Mouse (Mus musculus) MEL (cell line): ENCODE results near the gene Il17c. TPM values are rescaled to one million over a fixed set of nuclear protein-coding genes. Genes with fewer than 3 reads are reported as not detected.
A peak's percentile ranks its signal among the peaks of the same experiment; 100 is the strongest.

ENCODE experiments used
- DNase-seq: peaks from one replicate; pipeline ENCODE4 v3.0.0; 2011; ENCODE audit warnings: low read depth, low spot score
- H3K27ac ChIP-seq: 2 replicates; pipeline ENCODE4 v1.5.1; 2012; ENCODE audit warnings: low read depth, mild to moderate bottlenecking, control low read depth, low read length, moderate library complexity; ENCODE audit not compliant: control insufficient read depth
- H3K27me3 ChIP-seq, 2 experiments: fragments of 150-350 bp in 1 of 2; sonication (generic) in 1 of 2; 2 replicates each; pipeline ENCODE4 v1.6.1; 2012; ENCODE audit warnings: low read length in 2 of 2, mild to moderate bottlenecking in 2 of 2, improper control_type of control experiment in 1 of 2, moderate library complexity in 1 of 2; ENCODE audit not compliant: insufficient read depth in 2 of 2, control insufficient read depth in 1 of 2
- H3K36me3 ChIP-seq, 2 experiments: 2 replicates each; pipeline ENCODE4 v1.6.1; 2012 to 2014; ENCODE audit warnings: low read length in 2 of 2, improper control_type of control experiment in 1 of 2, inconsistent platforms in 1 of 2, mild to moderate bottlenecking in 1 of 2; ENCODE audit not compliant: insufficient read depth in 2 of 2, control insufficient read depth in 1 of 2
- H3K4me1 ChIP-seq, 2 experiments: fragments of 150-350 bp in 1 of 2; sonication (generic) in 1 of 2; 2 replicates each; pipeline ENCODE4 v1.6.1; 2012; ENCODE audit warnings: low read length in 2 of 2, improper control_type of control experiment in 1 of 2, mild to moderate bottlenecking in 1 of 2; ENCODE audit not compliant: insufficient read depth in 2 of 2, control insufficient read depth in 1 of 2
- H3K4me3 ChIP-seq, 2 experiments: fragments of 150-350 bp in 1 of 2; sonication (generic) in 1 of 2; 2 replicates each; pipeline ENCODE4 v1.5.1; 2012; ENCODE audit warnings: low read depth in 2 of 2, low read length in 2 of 2, mild to moderate bottlenecking in 2 of 2, moderate library complexity in 2 of 2, control low read depth in 1 of 2, improper control_type of control experiment in 1 of 2; ENCODE audit not compliant: control insufficient read depth in 1 of 2, insufficient read depth in 1 of 2
- H3K79me2 ChIP-seq: 2 replicates; pipeline ENCODE4 v1.6.1; 2012; ENCODE audit warnings: mild to moderate bottlenecking, low read length, moderate library complexity; ENCODE audit not compliant: control insufficient read depth, poor library complexity, insufficient read depth
- H3K9ac ChIP-seq: 2 replicates; pipeline ENCODE4 v1.6.1; 2012; ENCODE audit warnings: low read depth, mild to moderate bottlenecking, control low read depth, low read length, moderate library complexity; ENCODE audit not compliant: control insufficient read depth, poor library complexity, severe bottlenecking
- H3K9me3 ChIP-seq: fragments of 150-350 bp; sonication (generic); replicated peaks from 2 replicates; pipeline ENCODE4 v1.6.1; 2012; ENCODE audit warnings: mild to moderate bottlenecking, low read length, improper control_type of control experiment, moderate library complexity; ENCODE audit not compliant: insufficient read depth
- BHLHE40 ChIP-seq: IDR thresholded peaks from 2 replicates; pipeline ENCODE4 v1.6.1; 2012; ENCODE audit warnings: low read depth, mild to moderate bottlenecking, inconsistent platforms, low read length, improper control_type of control experiment, borderline replicate concordance
- CHD1 ChIP-seq: IDR thresholded peaks from 2 replicates; pipeline ENCODE4 v1.6.1; 2012; ENCODE audit warnings: low read depth, mild to moderate bottlenecking, inconsistent platforms, low read length, improper control_type of control experiment
- E2F4 ChIP-seq: IDR thresholded peaks from 2 replicates; pipeline ENCODE4 v1.6.1; 2011; ENCODE audit warnings: low read depth, low read length, improper control_type of control experiment, borderline replicate concordance
- EP300 ChIP-seq, 2 experiments: IDR thresholded peaks; 2 replicates each; pipeline ENCODE4 v1.6.1; 2011; ENCODE audit warnings: improper control_type of control experiment in 2 of 2, low read length in 2 of 2, low read depth in 1 of 2, mild to moderate bottlenecking in 1 of 2
- ETS1 ChIP-seq: IDR thresholded peaks from 2 replicates; pipeline ENCODE4 v1.6.1; 2012; ENCODE audit warnings: low read depth, mild to moderate bottlenecking, inconsistent platforms, low read length, improper control_type of control experiment, moderate library complexity
- GABPA ChIP-seq: IDR thresholded peaks from 2 replicates; pipeline ENCODE4 v1.6.1; 2012; ENCODE audit warnings: low read depth, mild to moderate bottlenecking, inconsistent platforms, low read length, improper control_type of control experiment, moderate library complexity
- GATA1 ChIP-seq: IDR thresholded peaks from 2 replicates; pipeline ENCODE4 v1.6.1; 2011; ENCODE audit warnings: low read depth, low read length, improper control_type of control experiment
- HCFC1 ChIP-seq: IDR thresholded peaks from 2 replicates; pipeline ENCODE4 v1.6.1; 2012; ENCODE audit warnings: low read depth, mild to moderate bottlenecking, inconsistent platforms, low read length, improper control_type of control experiment, moderate library complexity
- KAT2A ChIP-seq: conservative IDR thresholded peaks from 2 replicates; pipeline ENCODE4 v1.6.1; 2012; ENCODE audit warnings: low read depth, low read length, improper control_type of control experiment, inconsistent platforms
- MAFK ChIP-seq: IDR thresholded peaks from 2 replicates; pipeline ENCODE4 v1.6.1; 2011; ENCODE audit warnings: low read depth, mild to moderate bottlenecking, low read length, improper control_type of control experiment, borderline replicate concordance
- MEF2A ChIP-seq: IDR thresholded peaks from 2 replicates; pipeline ENCODE4 v1.6.1; 2014; ENCODE audit warnings: low read depth, mild to moderate bottlenecking, inconsistent platforms, low read length, improper control_type of control experiment; ENCODE audit not compliant: poor library complexity, insufficient replicate concordance, severe bottlenecking; ENCODE audit errors: extremely low read depth
- MXI1 ChIP-seq: IDR thresholded peaks from 2 replicates; pipeline ENCODE4 v1.6.1; 2011; ENCODE audit warnings: mild to moderate bottlenecking, low read depth, low read length, improper control_type of control experiment
- MYB ChIP-seq: IDR thresholded peaks from 2 replicates; pipeline ENCODE4 v1.6.1; 2011; ENCODE audit warnings: mild to moderate bottlenecking, low read depth, low read length, improper control_type of control experiment
- NELFE ChIP-seq: IDR thresholded peaks from 2 replicates; pipeline ENCODE4 v1.6.1; 2011; ENCODE audit warnings: low read depth, low read length, improper control_type of control experiment
- NRF1 ChIP-seq: IDR thresholded peaks from 2 replicates; pipeline ENCODE4 v1.6.1; 2014; ENCODE audit warnings: low read depth, mild to moderate bottlenecking, inconsistent platforms, low read length, improper control_type of control experiment, moderate library complexity; ENCODE audit not compliant: poor library complexity, insufficient read depth, severe bottlenecking
- POLR2A ChIP-seq, 2 experiments: IDR thresholded peaks; 2 replicates each; pipeline ENCODE4 v1.6.1; 2011 to 2012; ENCODE audit warnings: low read length in 2 of 2, mild to moderate bottlenecking in 2 of 2, control low read depth in 1 of 2, improper control_type of control experiment in 1 of 2, low read depth in 1 of 2, moderate library complexity in 1 of 2; ENCODE audit not compliant: control insufficient read depth in 1 of 2, insufficient read depth in 1 of 2, poor library complexity in 1 of 2
- POLR2AphosphoS2 ChIP-seq: IDR thresholded peaks from 2 replicates; pipeline ENCODE4 v1.6.1; 2011; ENCODE audit warnings: low read length, improper control_type of control experiment
- POLR2AphosphoS5 ChIP-seq: IDR thresholded peaks from 2 replicates; pipeline ENCODE4 v1.6.1; 2012; ENCODE audit warnings: low read depth, borderline replicate concordance, mild to moderate bottlenecking, inconsistent platforms, low read length, moderate library complexity, mixed read lengths
- SIN3A ChIP-seq: IDR thresholded peaks from 2 replicates; pipeline ENCODE4 v1.6.1; 2012; ENCODE audit warnings: low read length, improper control_type of control experiment, inconsistent platforms
- SMC3 ChIP-seq: IDR thresholded peaks from 2 replicates; pipeline ENCODE4 v1.6.1; 2011; ENCODE audit warnings: low read depth, low read length, improper control_type of control experiment
- TBP ChIP-seq: IDR thresholded peaks from 2 replicates; pipeline ENCODE4 v1.8.0; 2011; ENCODE audit warnings: low read depth, low read length, improper control_type of control experiment
- TCF12 ChIP-seq: IDR thresholded peaks from 2 replicates; pipeline ENCODE4 v1.6.1; 2014; ENCODE audit warnings: low read depth, mild to moderate bottlenecking, inconsistent platforms, low read length, improper control_type of control experiment, moderate library complexity
- USF1 ChIP-seq: IDR thresholded peaks from 2 replicates; pipeline ENCODE4 v1.6.1; 2014; ENCODE audit warnings: low read depth, mild to moderate bottlenecking, inconsistent platforms, low read length, improper control_type of control experiment, moderate library complexity
- ZKSCAN1 ChIP-seq: IDR thresholded peaks from 2 replicates; pipeline ENCODE4 v1.6.1; 2012; ENCODE audit warnings: low read depth, mild to moderate bottlenecking, inconsistent platforms, low read length, improper control_type of control experiment, moderate library complexity
- ZMIZ1 ChIP-seq: IDR thresholded peaks from 2 replicates; pipeline ENCODE4 v1.6.1; 2012; ENCODE audit warnings: low read depth, mild to moderate bottlenecking, inconsistent platforms, low read length, improper control_type of control experiment, moderate library complexity
- polyA plus RNA-seq, 2 experiments: library from polyadenylated mRNA; stranded (reverse) in 1 of 2; unstranded in 1 of 2; fragments of >175 nt in 1 of 2; fragments of >200 nt in 1 of 2; gene quantifications; 2 replicates each; pipeline versions ENCODE4 v1.2.1 to v1.2.4; 2012; ENCODE audit warnings: low replicate concordance in 2 of 2, low read depth in 1 of 2; ENCODE audit not compliant: insufficient read length in 2 of 2, insufficient read depth in 1 of 2, missing spikeins in 1 of 2
- total RNA-seq: library from RNA; depleted of rRNA; stranded (reverse); fragments of 300-350 nt; gene quantifications from 2 replicates; pipeline ENCODE4 v1.2.3, GENCODE M21; 2012

Gene Il17c
- total and polyA plus RNA-seq, 3 experiments = 0.43 TPM; not detected in 2

- peaks cover 0 to 27% of the 10 kb centered on the region in 2 experiments; a peak in 2 of 4 replicates for H3K36me3 ChIP-seq
- peak; percentile 58; the same call in 1 of the 2 replicates for TF ChIP-seq CHD1
- no peak for TF ChIP-seq ZKSCAN1
- TF ChIP-seq MEF2A = no peak
- no peak; a peak in 1 of 4 replicates for TF ChIP-seq POLR2A (IDR thresholded peaks at IDR 0.05; ENCODE audit: control insufficient read depth in 1 of 2, insufficient read depth in 1 of 2, low read depth in 1 of 2, low read length in 2 of 2, poor library complexity in 1 of 2)
- 0 out of 2 replicates have a peak, but pooled peaks have one; percentile 29 for TF ChIP-seq E2F4
- peak; percentile 2; the same call in 1 of the 2 replicates for TF ChIP-seq USF1
- TF ChIP-seq HCFC1 = 0 out of 2 replicates have a peak, but pooled peaks have one; percentile 31
- no peak for TF ChIP-seq MXI1
- TF ChIP-seq TBP = 0 out of 2 replicates have a peak, but pooled peaks have one; percentile 11
- peak; percentile 20; the same call in 1 of the 2 replicates for TF ChIP-seq BHLHE40
- peak in 1 of 2 experiments; percentile 15; a peak in 1 of 4 replicates for TF ChIP-seq EP300 (IDR thresholded peaks at IDR 0.05; ENCODE audit: low read depth in 1 of 2, low read length in 2 of 2)
- no peak for TF ChIP-seq SIN3A
- TF ChIP-seq ETS1 = 0 out of 2 replicates have a peak, but pooled peaks have one; percentile 10
- DNase-seq = peak; percentile 52
- H3K27ac ChIP-seq = peak overlapping the region; percentile 73
- no peaks in the 10 kb centered on the region for H3K27me3 ChIP-seq
- H3K79me2 ChIP-seq = peaks cover 26% of the 10 kb centered on the region
- peaks cover 10 to 34% of the 10 kb centered on the region in 2 experiments for H3K4me1 ChIP-seq
- peak overlapping the region; percentile 63 to 86 for H3K4me3 ChIP-seq
- H3K9ac ChIP-seq = peak overlapping the region; percentile 91
- H3K9me3 ChIP-seq = no peaks in the 10 kb centered on the region
Observed at GRCm38 (mm10) chr8:122431694-122432442, 10.0 kb downstream of the Il17c start.

- Histone ChIP-seq H3K79me2 (peaks cover 26% of the 10 kb centered on the region), H3K36me3 (peaks cover 0 to 27% of the 10 kb centered on the region in 2 experiments; a peak in 2 of 4 replicates), H3K4me1 (peaks cover 9 to 30% of the 10 kb centered on the region in 2 experiments), H3K27ac (peak within 1 kb of the TSS; percentile 73), H3K9me3 (no peaks in the 10 kb centered on the region), H3K4me3 (peak within 1 kb of the TSS; percentile 63 to 86), H3K9ac (peak within 1 kb of the TSS; percentile 91), H3K27me3 (no peaks in the 10 kb centered on the region)
- DNase-seq = peak; percentile 88
- no peak for TF ChIP-seq GATA1
- no peak for TF ChIP-seq ZMIZ1
- no peak for TF ChIP-seq MAFK
- TF ChIP-seq ZKSCAN1 = no peak
- no peak for TF ChIP-seq KAT2A
- 0 out of 2 replicates have a peak, but pooled peaks have one; percentile 7 for TF ChIP-seq TCF12
- no peak for TF ChIP-seq GABPA
- TF ChIP-seq SMC3 = no peak
- TF ChIP-seq POLR2AphosphoS5 = no peak
- TF ChIP-seq SIN3A = peak; percentile 33; the same call in 1 of the 2 replicates
- TF ChIP-seq BHLHE40 = peak; percentile 85; the same call in 1 of the 2 replicates
- TF ChIP-seq NRF1 = peak; percentile 50; the same call in 1 of the 2 replicates
- TF ChIP-seq NELFE = peak; percentile 73
- no peak for TF ChIP-seq MYB
- TF ChIP-seq POLR2AphosphoS2 = 0 out of 2 replicates have a peak, but pooled peaks have one; percentile 64
- TF ChIP-seq USF1 = peak; percentile 93
- TF ChIP-seq POLR2A (IDR thresholded peaks at IDR 0.05; ENCODE audit: control insufficient read depth in 1 of 2, insufficient read depth in 1 of 2, low read depth in 1 of 2, low read length in 2 of 2, poor library complexity in 1 of 2) = peak; percentile 53 to 82; a peak in 3 of 4 replicates
Observed at GRCm38 (mm10) chr8:122432443-122433268, 10.8 kb downstream of the Il17c start, which contains the start of gene Cyba. Cyba (minus strand) TSS chr8:122432930.
